In genomic region chr1:39487370-39487769, GRCm38 (mm10) we compare ENCODE assay signal across 29 mouse cellular contexts. TPM values are rescaled to one million over a fixed set of nuclear protein-coding genes. Genes with fewer than 3 reads are reported as not detected.
DNase-seq lines count a peak whose midpoint lies in the region; ATAC-seq lines count a peak whose summit lies in the region.
"Had no signal": no experiment of that assay in that cellular context is flagged by ENCODE, and none has a peak within 500 bp of the region (broad histone marks: within the 10 kb centered on the region; RNA-seq: fewer than 3 reads in every experiment).

No protein-coding gene starts in this region.

- 42% methylated on average over 3 of the region's 3 CpGs for WGBS in liver, embryonic 15.5 days (ENCODE audit: insufficient replicate concordance)
- WGBS in liver, embryonic 12.5 days (ENCODE audit: insufficient replicate concordance): 44% methylated on average over 3 of the region's 3 CpGs

- no peaks in the 10 kb centered on the region for H3K9me3 ChIP-seq in liver, embryonic 15.5 days (replicated peaks)
- H3K9me3 ChIP-seq in liver, embryonic 12.5 days (replicated peaks): no peaks in the 10 kb centered on the region
- H3K9me3 ChIP-seq: embryonic facial prominence, embryonic 10.5 days; embryonic facial prominence, embryonic 13.5 days; forebrain, embryonic 12.5 days; forebrain, embryonic 15.5 days; heart, embryonic 12.5 days; heart, embryonic 15.5 days; hindbrain, embryonic 13.5 days; intestine, embryonic 15.5 days had no signal

- H3K9ac ChIP-seq in liver, embryonic 15.5 days: no peak overlapping the region
- no peak overlapping the region for H3K9ac ChIP-seq in liver, embryonic 12.5 days
- H3K9ac ChIP-seq: embryonic facial prominence, embryonic 13.5 days; forebrain, embryonic 12.5 days; forebrain, embryonic 15.5 days; heart, embryonic 12.5 days; heart, embryonic 15.5 days; hindbrain, embryonic 13.5 days; intestine, embryonic 15.5 days had no signal

- no peaks in the 10 kb centered on the region for H3K36me3 ChIP-seq in liver, embryonic 15.5 days (replicated peaks)
- no peaks in the 10 kb centered on the region for H3K36me3 ChIP-seq in liver, embryonic 12.5 days
- H3K36me3 ChIP-seq: embryonic facial prominence, embryonic 10.5 days; embryonic facial prominence, embryonic 13.5 days; forebrain, embryonic 12.5 days; forebrain, embryonic 15.5 days; heart, embryonic 12.5 days; heart, embryonic 15.5 days; hindbrain, embryonic 13.5 days; intestine, embryonic 15.5 days had no signal

- ATAC-seq in liver, embryonic 15.5 days (ENCODE audit: insufficient read depth): no peak
- no peak for ATAC-seq in liver, embryonic 12.5 days
- peak; percentile 90 for ATAC-seq in common myeloid progenitor, adult 5-6 weeks (replicated peaks; ENCODE audit: low read depth, poor library complexity, severe bottlenecking)
- ATAC-seq in megakaryocyte, adult 5-6 weeks (ENCODE audit: poor library complexity, severe bottlenecking): peak; percentile 80
- ATAC-seq: CD4-positive, CD25-positive, alpha-beta regulatory T cell, adult 4 months; forebrain, embryonic 15.5 days; hindbrain, embryonic 16.5 days; intestine, embryonic 15.5 days had no signal

- no peak overlapping the region for H3K4me2 ChIP-seq in liver, embryonic 15.5 days
- H3K4me2 ChIP-seq in liver, embryonic 12.5 days: no peak overlapping the region
- H3K4me2 ChIP-seq: embryonic facial prominence, embryonic 13.5 days; forebrain, embryonic 12.5 days; forebrain, embryonic 15.5 days; heart, embryonic 12.5 days; heart, embryonic 15.5 days; hindbrain, embryonic 13.5 days; intestine, embryonic 15.5 days had no signal

- H3K27ac ChIP-seq in liver, embryonic 15.5 days (replicated peaks): peak overlapping the region; percentile 45; the same call in 1 of the 2 replicates
- H3K27ac ChIP-seq in liver, embryonic 12.5 days: no peak overlapping the region
- H3K27ac ChIP-seq: embryonic facial prominence, embryonic 10.5 days; embryonic facial prominence, embryonic 13.5 days; forebrain, embryonic 12.5 days; forebrain, embryonic 15.5 days; heart, embryonic 15.5 days; hindbrain, embryonic 13.5 days; intestine, embryonic 15.5 days had no signal

- no peak overlapping the region for H3K4me3 ChIP-seq in liver, embryonic 15.5 days (replicated peaks)
- no peak overlapping the region for H3K4me3 ChIP-seq in liver, embryonic 12.5 days
- H3K4me3 ChIP-seq: embryonic facial prominence, embryonic 10.5 days; embryonic facial prominence, embryonic 13.5 days; erythroblast, embryonic 14.5 days; forebrain, embryonic 12.5 days; forebrain, embryonic 15.5 days; heart, embryonic 12.5 days; heart, embryonic 15.5 days; hindbrain, embryonic 13.5 days; intestine, embryonic 15.5 days had no signal

- peak; percentile 96 for DNase-seq in 416B (ENCODE audit: low read depth)
- no peak for DNase-seq in ovary, postnatal 14 days (ENCODE audit: low spot score)
- DNase-seq in heart, postnatal 4 days: no peak
- DNase-seq in ovary, adult 18-20 months (ENCODE audit: low spot score): no peak
- DNase-seq: adrenal gland, adult 2 months; adrenal gland, postnatal 36 days; cerebellum, adult 11 months; cerebellum, adult 2 months; cerebellum, adult 9-11 months; cerebellum, postnatal 25 days; embryo, embryonic 11 days; gastrocnemius, postnatal 25 days; heart, postnatal 10 days; heart, postnatal 36 days had no signal

- peaks cover 13% of the 10 kb centered on the region; the same call in 1 of the 2 replicates for H3K4me1 ChIP-seq in liver, embryonic 15.5 days (replicated peaks)
- peaks cover 11% of the 10 kb centered on the region for H3K4me1 ChIP-seq in liver, embryonic 12.5 days
- H3K4me1 ChIP-seq: heart, embryonic 12.5 days; heart, embryonic 15.5 days; intestine, embryonic 15.5 days had no signal

- H3K27me3 ChIP-seq in liver, embryonic 15.5 days: no peaks in the 10 kb centered on the region
- H3K27me3 ChIP-seq in liver, embryonic 12.5 days (replicated peaks): no peaks in the 10 kb centered on the region
- H3K27me3 ChIP-seq: embryonic facial prominence, embryonic 13.5 days; forebrain, embryonic 12.5 days; forebrain, embryonic 15.5 days; heart, embryonic 12.5 days; heart, embryonic 15.5 days; hindbrain, embryonic 13.5 days; intestine, embryonic 15.5 days had no signal

RNA-seq across cellular contexts. Expression of gene Tbc1d8, which starts 8.8 kb away (rescaled TPM):
- 5.0 and 6.3 TPM in 2 replicates for polyA plus RNA-seq in liver, embryonic 15.5 days (2015; fragmentation: Nextera tagmentation; extraction: Ambion mirVana)
- polyA plus RNA-seq in liver, embryonic 12.5 days (2016; fragmentation: Nextera tagmentation; extraction: Ambion mirVana): 4.9 and 5.0 TPM in 2 replicates
- total RNA-seq in common myeloid progenitor, adult 5-6 weeks (2017): 4.1 and 6.7 TPM in 2 replicates
- 60.6 and 61.8 TPM in 2 replicates for total RNA-seq in megakaryocyte, adult 5-6 weeks (2015)
- 35.5 and 46.5 TPM in 2 replicates for total RNA-seq in megakaryocyte, adult 5-6 weeks (2017)
- 1 to 10 TPM; 8.1 to 8.9 TPM for total RNA-seq in heart, postnatal 4 days (2021)

RNA-seq across cellular contexts. Expression of gene Cnot11, which starts 47.4 kb away (rescaled TPM):
- 8.0 and 8.1 TPM in 2 replicates for polyA plus RNA-seq in liver, embryonic 15.5 days (2015; fragmentation: Nextera tagmentation; extraction: Ambion mirVana)
- polyA plus RNA-seq in liver, embryonic 12.5 days (2016; fragmentation: Nextera tagmentation; extraction: Ambion mirVana): 17.2 and 20.0 TPM in 2 replicates
- total RNA-seq in common myeloid progenitor, adult 5-6 weeks (2017): 24.2 and 30.9 TPM in 2 replicates
- total RNA-seq in megakaryocyte, adult 5-6 weeks (2015): 16.9 and 17.9 TPM in 2 replicates
- 18.1 and 20.2 TPM in 2 replicates for total RNA-seq in megakaryocyte, adult 5-6 weeks (2017)
- 10 to 100 TPM; 18.2 to 18.4 TPM for total RNA-seq in heart, postnatal 4 days (2021)

Comparison
In these comparisons a context has a peak if more than half of its experiments do, and no peak if none do; other contexts are left out.
1. ATAC-seq: peak in common myeloid progenitor, adult 5-6 weeks (single experiment) and megakaryocyte, adult 5-6 weeks (single experiment); none in liver, embryonic 15.5 days (single experiment) and liver, embryonic 12.5 days (single experiment).